Mouse (Mus musculus): ENCODE results near the gene Susd3.

The Susd3 gene

GRCm38 (mm10) chr13:49181411-49181984 lies 67.0 kb downstream of the Susd3 start:
- DNase-seq: no peak

GRCm38 (mm10) chr13:49180691-49181090 lies 67.8 kb downstream of the Susd3 start:
- no peak for DNase-seq

All from right cerebral cortex, postnatal 4 days (tissue).